Mouse (Mus musculus): ENCODE measurements at regions not wholly inside any gene's neighbourhood (a gene's known extent, or its start where the extent isn't known, plus 50 kb on each side); places are given as distances from the start of the nearest gene placed in this dataset.

DNA sequence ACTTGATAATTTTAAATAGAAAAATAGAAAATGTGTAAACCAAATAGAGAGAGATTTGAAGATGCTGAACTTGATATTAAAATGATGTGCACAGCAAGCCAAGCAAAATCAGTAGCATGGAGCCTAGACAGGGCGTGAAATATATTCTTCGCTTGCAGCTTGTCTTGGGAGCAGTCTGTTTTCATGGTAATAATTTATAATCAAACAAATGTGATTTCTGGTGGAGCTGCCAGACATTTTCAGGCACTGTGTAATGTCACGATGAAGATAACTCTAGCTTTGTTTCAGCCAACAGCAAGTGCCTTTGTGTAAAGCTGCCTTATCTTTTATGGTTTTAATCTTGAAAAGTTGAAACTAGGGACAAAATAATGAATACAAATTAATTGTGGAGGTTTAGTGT, 228.1 kb upstream of the Sphkap start:
- H3K4me3 ChIP-seq (replicated peaks), result no peak overlapping the region
- WGBS, result 63% methylated on average over 3 of the region's 3 CpGs
- H3K27ac ChIP-seq (replicated peaks), result no peak overlapping the region
- ATAC-seq (ENCODE audit: insufficient number of reproducible peaks, low FRiP score, low TSS enrichment, low read depth), result no peak
- H3K9ac ChIP-seq, result no peak overlapping the region
- no peaks in the 10 kb centered on the region; the same call in 1 of the 2 replicates for H3K27me3 ChIP-seq
- no peaks in the 10 kb centered on the region for H3K9me3 ChIP-seq (replicated peaks)
- H3K36me3 ChIP-seq, result no peaks in the 10 kb centered on the region
- H3K4me1 ChIP-seq, result no peaks in the 10 kb centered on the region
- H3K4me2 ChIP-seq (replicated peaks), result no peak overlapping the region

DNA sequence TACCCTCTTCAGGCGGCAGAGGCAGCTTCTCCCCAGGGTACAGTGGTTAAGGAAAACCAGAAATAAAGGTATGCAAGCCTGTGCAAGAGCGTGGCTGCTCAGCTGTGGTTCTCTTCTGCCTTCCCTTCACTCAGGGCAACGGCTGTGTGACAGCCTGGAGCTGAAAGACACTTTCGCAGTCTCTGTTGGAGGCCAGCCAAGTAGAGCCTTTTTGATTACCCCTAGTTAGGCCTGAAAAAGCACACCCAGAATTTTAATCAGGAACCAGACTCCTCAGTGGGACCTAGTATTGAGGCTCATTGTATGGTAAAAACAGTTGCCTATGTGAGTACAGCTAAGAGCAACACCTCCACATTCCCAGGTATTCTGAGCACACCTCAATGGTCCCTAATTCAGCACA, 223.8 kb upstream of the Sphkap start:
- 13% methylated on average over 4 of the region's 4 CpGs for WGBS
- no peaks in the 10 kb centered on the region for H3K9me3 ChIP-seq (replicated peaks)
- H3K4me2 ChIP-seq (replicated peaks), result no peak overlapping the region
- H3K27me3 ChIP-seq, result no peaks in the 10 kb centered on the region; the same call in 1 of the 2 replicates
- H3K4me1 ChIP-seq, result no peaks in the 10 kb centered on the region
- H3K9ac ChIP-seq, result no peak overlapping the region
- no peak; the same call in 1 of the 2 replicates for ATAC-seq (ENCODE audit: insufficient number of reproducible peaks, low FRiP score, low TSS enrichment, low read depth)
- H3K36me3 ChIP-seq, result no peaks in the 10 kb centered on the region
- H3K4me3 ChIP-seq (replicated peaks), result no peak overlapping the region
- H3K27ac ChIP-seq (replicated peaks), result no peak overlapping the region

DNA sequence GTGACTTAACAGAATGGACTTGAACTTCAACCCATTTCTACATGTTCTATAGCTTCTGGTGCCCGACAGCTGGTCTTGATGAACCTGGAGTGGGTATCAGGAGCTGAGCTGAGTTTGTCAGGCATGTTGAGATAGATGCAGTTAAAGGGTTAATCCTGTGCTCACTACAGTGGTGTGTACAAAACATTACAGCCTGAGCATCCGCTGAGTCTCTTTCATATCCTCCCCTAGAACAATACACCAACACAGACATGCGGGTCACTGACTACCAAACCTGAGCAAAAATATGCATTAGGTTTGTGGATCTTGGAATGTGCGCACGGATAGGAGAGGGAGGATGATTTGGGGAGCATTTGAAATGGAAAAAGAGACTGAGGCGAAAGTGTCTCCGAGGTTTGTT, 223.4 kb upstream of the Sphkap start:
- no peaks in the 10 kb centered on the region; the same call in 1 of the 2 replicates for H3K27me3 ChIP-seq
- no peak overlapping the region for H3K27ac ChIP-seq (replicated peaks)
- no peak overlapping the region for H3K9ac ChIP-seq
- no peaks in the 10 kb centered on the region for H3K4me1 ChIP-seq
- H3K4me3 ChIP-seq (replicated peaks), result no peak overlapping the region
- no peaks in the 10 kb centered on the region for H3K9me3 ChIP-seq (replicated peaks)
- H3K36me3 ChIP-seq, result no peaks in the 10 kb centered on the region
- H3K4me2 ChIP-seq (replicated peaks), result no peak overlapping the region
- WGBS, result 52% methylated on average over 7 of the region's 7 CpGs
- ATAC-seq (ENCODE audit: insufficient number of reproducible peaks, low FRiP score, low TSS enrichment, low read depth), result no peak

DNA sequence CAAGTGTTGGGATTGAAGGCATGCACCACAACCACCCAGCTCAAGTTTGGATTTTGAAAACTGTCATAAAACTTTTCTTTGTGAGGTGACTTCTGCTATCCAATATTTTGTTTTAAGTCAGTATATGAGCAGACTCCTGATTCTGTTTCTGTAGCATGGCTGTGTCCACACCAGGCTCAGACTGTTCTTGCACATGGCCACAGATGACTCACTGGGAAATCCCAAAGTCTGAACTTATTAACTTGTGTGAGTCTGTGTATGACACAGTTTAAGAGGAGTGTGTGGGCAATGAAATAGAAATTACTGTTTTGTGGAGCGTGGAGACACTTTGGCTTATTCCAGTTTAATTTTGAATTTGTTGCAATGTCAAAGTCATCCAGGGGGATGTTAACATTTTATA, 179.3 kb upstream of the Sphkap start:
- no peaks in the 10 kb centered on the region for H3K27me3 ChIP-seq

DNA sequence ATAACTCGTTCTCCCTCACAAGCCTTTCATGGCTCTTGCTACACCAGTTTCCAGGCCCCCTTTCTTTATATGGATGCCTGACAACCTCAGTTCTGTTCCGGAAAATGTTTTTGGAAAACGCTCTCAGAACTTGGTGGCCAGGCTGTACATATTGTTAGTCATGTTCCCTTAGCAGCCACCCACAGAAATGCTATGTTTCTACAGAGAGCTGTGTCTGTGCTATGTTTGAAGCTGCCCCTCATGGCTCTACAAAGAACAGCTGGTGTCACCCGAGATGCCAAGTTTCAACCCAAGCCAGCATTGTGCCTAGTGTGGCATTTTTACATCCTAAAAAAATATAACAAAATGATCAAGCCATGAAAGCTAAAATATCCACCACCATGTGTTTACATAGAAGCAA, 175.0 kb upstream of the Sphkap start:
- Histone ChIP-seq H3K36me3 (no peaks in the 10 kb centered on the region), H3K27ac (replicated peaks) (no peak overlapping the region), H3K4me3 (replicated peaks) (no peak overlapping the region), H3K4me2 (replicated peaks) (no peak overlapping the region), H3K4me1 (no peaks in the 10 kb centered on the region), H3K9ac (no peak overlapping the region), H3K9me3 (replicated peaks) (no peaks in the 10 kb centered on the region), H3K27me3 (no peaks in the 10 kb centered on the region)
- no peak for ATAC-seq (ENCODE audit: insufficient number of reproducible peaks, low FRiP score, low TSS enrichment, low read depth)
- WGBS, result 75% methylated on average over 4 of the region's 4 CpGs

More for the DNA sequence above, 179.3 kb upstream of the Sphkap start:
- WGBS, result 95% methylated on average over 1 of the region's 1 CpGs
- Histone ChIP-seq H3K9me3 (replicated peaks) (no peaks in the 10 kb centered on the region), H3K4me1 (no peaks in the 10 kb centered on the region), H3K36me3 (no peaks in the 10 kb centered on the region), H3K4me2 (replicated peaks) (no peak overlapping the region), H3K27ac (replicated peaks) (no peak overlapping the region), H3K9ac (no peak overlapping the region), H3K4me3 (replicated peaks) (no peak overlapping the region)
- ATAC-seq (ENCODE audit: insufficient number of reproducible peaks, low FRiP score, low TSS enrichment, low read depth), result no peak

DNA sequence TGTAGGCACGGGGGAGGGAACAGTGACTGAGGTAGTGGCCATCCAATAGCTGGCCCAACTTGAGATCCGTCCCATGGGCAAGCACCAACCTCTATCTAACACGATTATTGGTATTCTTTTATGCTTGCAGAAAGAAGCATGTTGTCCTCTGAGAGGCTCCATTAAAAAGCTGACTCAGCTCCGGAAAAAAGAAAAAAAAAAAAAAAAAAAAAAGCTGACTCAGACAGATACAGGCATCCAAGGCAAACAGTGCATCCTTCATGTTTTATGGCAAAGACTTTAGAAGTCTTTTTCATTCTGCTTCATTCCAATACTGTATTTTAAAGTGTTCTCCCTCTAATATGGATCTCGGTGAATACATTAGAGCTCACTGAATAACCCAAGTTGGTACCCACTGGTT, 162.0 kb upstream of the Sphkap start:
- Histone ChIP-seq H3K27me3 (no peaks in the 10 kb centered on the region), H3K36me3 (no peaks in the 10 kb centered on the region), H3K4me3 (replicated peaks) (no peak overlapping the region), H3K9ac (no peak overlapping the region), H3K27ac (replicated peaks) (no peak overlapping the region), H3K4me1 (no peaks in the 10 kb centered on the region), H3K9me3 (replicated peaks) (no peaks in the 10 kb centered on the region), H3K4me2 (replicated peaks) (no peak overlapping the region)
- 81% methylated on average over 5 of the region's 5 CpGs for WGBS
- no peak for ATAC-seq (ENCODE audit: insufficient number of reproducible peaks, low FRiP score, low TSS enrichment, low read depth)

DNA sequence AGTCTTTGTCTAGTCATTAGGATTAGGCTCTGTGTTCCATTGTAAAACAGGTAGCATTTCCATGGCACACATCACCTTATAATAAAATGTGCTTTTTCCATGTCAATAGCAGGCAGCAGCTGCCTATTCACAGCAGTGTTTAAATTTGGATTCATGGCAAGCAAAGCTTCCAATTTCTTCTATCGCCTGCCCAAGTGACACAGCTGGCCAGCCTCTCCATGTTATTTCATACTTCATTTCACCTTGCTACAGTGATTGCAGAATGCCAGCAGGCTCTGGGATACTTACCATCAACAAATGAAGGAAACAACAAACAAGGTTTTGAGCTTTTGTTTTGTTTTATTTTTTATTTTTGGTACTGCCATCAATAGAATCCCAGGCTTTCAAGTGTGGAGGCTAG, 160.7 kb upstream of the Sphkap start:
- H3K9ac ChIP-seq, result no peak overlapping the region
- no peaks in the 10 kb centered on the region for H3K4me1 ChIP-seq
- no peak for ATAC-seq (ENCODE audit: insufficient number of reproducible peaks, low FRiP score, low TSS enrichment, low read depth)
- no peaks in the 10 kb centered on the region for H3K27me3 ChIP-seq
- no peak overlapping the region for H3K4me2 ChIP-seq (replicated peaks)
- no peak overlapping the region for H3K4me3 ChIP-seq (replicated peaks)
- H3K36me3 ChIP-seq, result no peaks in the 10 kb centered on the region
- 96% methylated on average over 1 of the region's 1 CpGs for WGBS
- no peaks in the 10 kb centered on the region for H3K9me3 ChIP-seq (replicated peaks)
- H3K27ac ChIP-seq (replicated peaks), result no peak overlapping the region

DNA sequence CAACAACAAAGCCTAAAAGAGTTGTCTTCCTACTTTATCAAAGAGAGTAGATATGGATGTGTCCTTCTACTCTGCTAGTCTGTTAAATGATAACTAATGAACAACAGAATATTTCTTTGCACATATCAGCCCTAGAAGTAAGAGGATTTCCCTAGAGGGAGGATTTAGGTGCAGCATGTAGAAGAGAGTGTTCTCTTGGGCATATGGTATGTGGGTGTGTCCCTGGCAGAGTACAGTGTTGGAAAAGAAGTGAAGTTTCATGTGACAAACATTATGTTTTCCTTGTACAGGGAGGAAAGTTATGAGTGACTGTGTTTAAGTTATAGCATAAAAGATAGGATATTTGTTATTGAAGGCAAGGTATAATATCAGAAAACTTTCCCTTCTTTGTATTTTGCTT, 143.6 kb upstream of the Sphkap start:
- Histone ChIP-seq H3K27me3 (no peaks in the 10 kb centered on the region), H3K4me2 (replicated peaks) (no peak overlapping the region), H3K27ac (replicated peaks) (no peak overlapping the region), H3K9me3 (replicated peaks) (no peaks in the 10 kb centered on the region), H3K4me3 (replicated peaks) (no peak overlapping the region), H3K36me3 (no peaks in the 10 kb centered on the region), H3K4me1 (no peaks in the 10 kb centered on the region), H3K9ac (no peak overlapping the region)
- ATAC-seq (ENCODE audit: insufficient number of reproducible peaks, low FRiP score, low TSS enrichment, low read depth), result no peak

DNA sequence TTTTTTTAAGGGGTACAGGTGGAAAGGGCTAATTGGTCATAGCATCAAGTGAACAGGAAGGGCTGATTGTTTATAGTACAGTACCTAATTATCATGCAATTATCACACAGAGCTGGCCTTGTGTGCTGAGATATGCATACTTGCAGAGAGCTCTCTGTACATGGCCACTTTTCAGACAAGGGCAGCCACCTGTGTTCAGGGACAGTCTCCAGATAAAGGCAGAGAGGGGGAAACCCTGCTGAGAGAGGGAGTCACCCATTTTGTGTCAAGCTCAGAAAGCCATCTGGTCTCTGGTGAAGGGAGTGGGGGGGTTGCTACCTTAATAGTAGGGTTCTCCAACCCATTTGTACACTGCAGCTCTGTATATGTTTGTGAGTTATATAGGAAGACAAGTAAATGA, 127.5 kb upstream of the Sphkap start:
- Histone ChIP-seq H3K4me2 (replicated peaks) (no peak overlapping the region), H3K4me1 (no peaks in the 10 kb centered on the region), H3K27me3 (no peaks in the 10 kb centered on the region), H3K36me3 (no peaks in the 10 kb centered on the region), H3K4me3 (replicated peaks) (no peak overlapping the region), H3K27ac (replicated peaks) (no peak overlapping the region), H3K9ac (no peak overlapping the region), H3K9me3 (replicated peaks) (no peaks in the 10 kb centered on the region)
- ATAC-seq (ENCODE audit: insufficient number of reproducible peaks, low FRiP score, low TSS enrichment, low read depth), result no peak

DNA sequence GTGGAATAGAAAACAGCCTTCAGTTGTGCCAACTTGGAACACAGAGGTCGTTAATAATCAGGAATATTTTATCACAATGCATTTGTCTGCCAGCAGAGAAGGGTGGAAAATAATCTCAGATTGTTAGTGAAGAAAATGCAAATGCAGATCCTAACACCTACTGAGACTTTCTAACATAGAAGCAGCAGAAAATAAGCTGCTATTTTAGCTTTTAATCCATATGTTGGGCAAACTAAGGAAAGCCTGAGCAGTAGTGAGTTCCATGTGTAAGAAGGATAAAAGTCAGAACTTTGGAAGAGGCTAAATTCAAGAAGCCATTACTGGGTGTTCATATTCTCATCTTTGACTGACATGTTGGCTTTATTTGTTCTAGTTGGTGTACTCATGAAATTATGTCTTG, 119.8 kb upstream of the Sphkap start:
- H3K4me1 ChIP-seq, result no peaks in the 10 kb centered on the region
- H3K4me2 ChIP-seq (replicated peaks), result no peak overlapping the region
- H3K9me3 ChIP-seq (replicated peaks), result no peaks in the 10 kb centered on the region
- no peak overlapping the region for H3K9ac ChIP-seq
- ATAC-seq (ENCODE audit: insufficient number of reproducible peaks, low FRiP score, low TSS enrichment, low read depth), result no peak
- WGBS, result 45% methylated on average over 1 of the region's 1 CpGs
- H3K27ac ChIP-seq (replicated peaks), result no peak overlapping the region
- no peaks in the 10 kb centered on the region for H3K36me3 ChIP-seq
- no peak overlapping the region for H3K4me3 ChIP-seq (replicated peaks)
- H3K27me3 ChIP-seq, result no peaks in the 10 kb centered on the region

DNA sequence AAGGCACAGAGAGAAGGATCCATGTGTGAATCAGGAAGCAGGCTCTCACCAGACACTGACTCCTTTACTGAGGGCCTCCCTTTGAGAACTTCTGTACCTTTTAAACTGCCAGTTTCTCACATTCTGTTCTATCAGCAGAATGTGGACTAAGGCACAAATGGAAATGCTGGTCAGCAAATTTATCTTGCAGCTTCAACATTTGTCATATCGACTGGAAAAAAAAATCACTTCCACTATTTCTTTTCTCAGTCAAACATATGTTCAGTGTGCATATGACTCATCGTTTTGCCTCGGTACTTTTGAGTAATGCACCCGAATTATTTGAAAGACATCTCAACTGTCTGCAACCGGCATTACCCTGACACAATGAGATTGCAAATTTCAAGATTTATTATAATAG, 101.4 kb upstream of the Sphkap start:
- no peak for ATAC-seq (ENCODE audit: insufficient number of reproducible peaks, low FRiP score, low TSS enrichment, low read depth)
- no peaks in the 10 kb centered on the region for H3K9me3 ChIP-seq (replicated peaks)
- H3K4me2 ChIP-seq (replicated peaks), result no peak overlapping the region
- no peaks in the 10 kb centered on the region for H3K36me3 ChIP-seq
- no peaks in the 10 kb centered on the region for H3K4me1 ChIP-seq
- no peaks in the 10 kb centered on the region for H3K27me3 ChIP-seq
- H3K27ac ChIP-seq (replicated peaks), result no peak overlapping the region
- WGBS, result 65% methylated on average over 5 of the region's 5 CpGs
- H3K4me3 ChIP-seq (replicated peaks), result no peak overlapping the region
- no peak overlapping the region for H3K9ac ChIP-seq

DNA sequence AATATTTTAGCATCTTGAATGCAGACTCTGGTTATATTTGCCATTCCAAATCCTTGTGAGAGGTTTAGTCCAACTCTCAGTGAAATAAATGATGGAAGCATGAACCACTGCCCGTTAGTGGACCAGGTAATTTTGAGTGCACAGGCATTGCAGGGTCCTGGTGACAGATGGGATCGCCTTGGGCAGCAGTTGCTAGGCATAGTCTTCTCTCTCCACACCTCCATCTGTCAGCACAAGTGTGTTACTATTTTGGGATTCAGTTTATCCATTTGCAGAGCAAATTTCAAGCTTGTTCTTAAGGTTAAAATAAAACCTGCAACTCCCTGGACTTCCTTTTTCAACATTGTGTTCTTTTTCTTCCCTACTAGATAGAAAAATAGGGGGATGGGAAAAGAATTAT, 97.4 kb upstream of the Sphkap start:
- 65% methylated on average over 2 of the region's 2 CpGs for WGBS

More for the DNA sequence above, 97.4 kb upstream of the Sphkap start:
- H3K4me3 ChIP-seq (replicated peaks), result no peak overlapping the region
- no peak for ATAC-seq (ENCODE audit: insufficient number of reproducible peaks, low FRiP score, low TSS enrichment, low read depth)
- no peaks in the 10 kb centered on the region for H3K27me3 ChIP-seq
- no peak overlapping the region for H3K27ac ChIP-seq (replicated peaks)
- H3K9me3 ChIP-seq (replicated peaks), result no peaks in the 10 kb centered on the region
- H3K36me3 ChIP-seq, result no peaks in the 10 kb centered on the region
- H3K9ac ChIP-seq, result no peak overlapping the region
- H3K4me1 ChIP-seq, result no peaks in the 10 kb centered on the region
- H3K4me2 ChIP-seq (replicated peaks), result no peak overlapping the region
